Mouse (Mus musculus): ENCODE data around the gene Rasa3. TPM values are rescaled to one million over a fixed set of nuclear protein-coding genes. Genes with fewer than 3 reads are reported as not detected.

Rasa3 gene
- 100 to 1,000 TPM in 1 of 3 experiments, 10 to 100 TPM in 2; 96.4 to 121 (median 96.5) TPM for polyA plus RNA-seq (2017; shearing (Covaris generic))

- peak; percentile 80 for ATAC-seq
These were observed at the start of gene Rasa3 for GRCm38 (mm10) chr8:13677413-13677883. Gene Rasa3 (minus strand): TSS chr8:13677603.

GRCm38 (mm10) chr8:13725722-13726121, 48.3 kb upstream of the Rasa3 start:
- no peak for ATAC-seq

- no peak for ATAC-seq
These were observed 41.6 kb upstream of the Rasa3 start for GRCm38 (mm10) chr8:13718980-13719379.

GRCm38 (mm10) chr8:13708514-13708913, 31.1 kb upstream of the Rasa3 start:
- ATAC-seq = no peak

- ATAC-seq = no peak
These were observed 29.5 kb upstream of the Rasa3 start for GRCm38 (mm10) chr8:13706918-13707317.

GRCm38 (mm10) chr8:13705668-13706067, 28.3 kb upstream of the Rasa3 start, which contains the start of gene Cfap97d2:
Gene Cfap97d2 (plus strand): TSS chr8:13705889.
- ATAC-seq = peak; percentile 71

- no peak for ATAC-seq
These were observed 26.9 kb upstream of the Rasa3 start for GRCm38 (mm10) chr8:13704301-13704700.

GRCm38 (mm10) chr8:13703756-13704155, 26.4 kb upstream of the Rasa3 start:
- ATAC-seq = no peak

GRCm38 (mm10) chr8:13702755-13703154, 25.4 kb upstream of the Rasa3 start:
- no peak for ATAC-seq

GRCm38 (mm10) chr8:13699323-13699949, 22.0 kb upstream of the Rasa3 start:
- no peak for ATAC-seq

- ATAC-seq = no peak
These were observed 20.9 kb upstream of the Rasa3 start for GRCm38 (mm10) chr8:13698281-13698680.

- ATAC-seq = no peak
These were observed 20.3 kb upstream of the Rasa3 start for GRCm38 (mm10) chr8:13697681-13698080.

GRCm38 (mm10) chr8:13697196-13697595, 19.8 kb upstream of the Rasa3 start:
- ATAC-seq = no peak

- no peak for ATAC-seq
These were observed 18.8 kb upstream of the Rasa3 start for GRCm38 (mm10) chr8:13696157-13696556.

- ATAC-seq = no peak
These were observed 17.9 kb upstream of the Rasa3 start for GRCm38 (mm10) chr8:13695203-13695867.

GRCm38 (mm10) chr8:13694735-13695134, 17.3 kb upstream of the Rasa3 start:
- ATAC-seq = no peak

GRCm38 (mm10) chr8:13692302-13693066, 15.1 kb upstream of the Rasa3 start:
- ATAC-seq = no peak

GRCm38 (mm10) chr8:13689331-13689730, 11.9 kb upstream of the Rasa3 start:
- ATAC-seq = no peak

- no peak for ATAC-seq
These were observed 11.1 kb upstream of the Rasa3 start for GRCm38 (mm10) chr8:13688461-13688860.

GRCm38 (mm10) chr8:13687941-13688340, 10.5 kb upstream of the Rasa3 start:
- no peak for ATAC-seq

GRCm38 (mm10) chr8:13687101-13687717, 9.8 kb upstream of the Rasa3 start:
- ATAC-seq = no peak

- peak; percentile 96 for ATAC-seq
These were observed 9.0 kb upstream of the Rasa3 start for GRCm38 (mm10) chr8:13686426-13686825.

Data from inflammation-experienced regulatory T-cells, adult 6 months (primary cell).